In the genomic region with DNA sequence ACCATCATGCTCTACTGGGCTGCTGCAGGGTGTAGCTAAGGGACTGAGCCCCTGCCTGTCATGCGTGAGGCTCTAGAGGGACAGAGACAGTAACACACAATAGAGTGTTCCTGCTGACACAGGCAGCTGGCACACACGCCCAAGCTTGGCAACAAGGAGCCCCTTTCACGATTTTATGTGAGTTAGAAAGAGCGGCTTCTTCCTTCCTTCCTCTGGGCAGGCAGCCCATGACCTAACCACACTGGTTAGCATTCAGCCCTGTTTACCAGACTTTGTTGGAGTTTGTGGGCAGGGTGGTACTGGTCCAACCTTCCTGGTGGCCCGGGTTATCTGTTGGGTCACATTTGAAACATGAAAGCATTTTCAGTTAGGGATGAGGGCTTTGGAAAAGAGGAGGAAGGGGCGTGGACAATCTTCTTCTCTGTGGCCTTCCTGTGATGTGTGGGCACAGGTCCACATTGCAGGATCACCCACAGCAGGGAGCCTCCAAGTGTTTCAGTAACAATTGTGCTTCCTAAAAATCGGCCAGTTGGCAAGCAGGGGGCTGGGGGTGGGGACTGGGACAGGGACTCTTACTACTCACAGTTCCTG, we compare ENCODE assay signal across 7 mouse cellular contexts. TPM values are rescaled to one million over a fixed set of nuclear protein-coding genes. Genes with fewer than 3 reads are reported as not detected.
A peak's percentile ranks its signal among the peaks of the same experiment; 100 is the strongest.
DNase-seq lines count a peak whose midpoint lies in the region; ATAC-seq lines count a peak whose summit lies in the region.

No protein-coding gene starts in this region.

- intact Hi-C loops in heart, postnatal 36 days (cut with DNase I), result no loop called here

- H3K4me1 ChIP-seq in neural tube, embryonic 13.5 days (replicated peaks), result peaks cover 12% of the 10 kb centered on the region
- H3K4me1 ChIP-seq in midbrain, embryonic 16.5 days (ENCODE audit: control insufficient read depth, insufficient read depth, low read length), result no peaks in the 10 kb centered on the region

- ATAC-seq in neural tube, embryonic 13.5 days (ENCODE audit: low read depth), result peak; percentile 85; the same call in 1 of the 2 replicates
- peak; percentile 68 for ATAC-seq in midbrain, embryonic 16.5 days

- H3K9ac ChIP-seq in neural tube, embryonic 13.5 days, result no peak overlapping the region
- no peak overlapping the region for H3K9ac ChIP-seq in midbrain, embryonic 16.5 days (ENCODE audit: low read depth, low read length)

- no peaks in the 10 kb centered on the region for H3K36me3 ChIP-seq in neural tube, embryonic 13.5 days
- H3K36me3 ChIP-seq in midbrain, embryonic 16.5 days (ENCODE audit: control insufficient read depth, insufficient read depth, low read length), result no peaks in the 10 kb centered on the region

- H3K27me3 ChIP-seq in neural tube, embryonic 13.5 days, result no peaks in the 10 kb centered on the region
- no peaks in the 10 kb centered on the region for H3K27me3 ChIP-seq in midbrain, embryonic 16.5 days (ENCODE audit: control insufficient read depth, insufficient read depth, low read depth, low read length)

- H3K27ac ChIP-seq in neural tube, embryonic 13.5 days (replicated peaks), result peak overlapping the region; percentile 67
- peak overlapping the region; percentile 34; the same call in 1 of the 2 replicates for H3K27ac ChIP-seq in midbrain, embryonic 16.5 days (ENCODE audit: low read length)

- H3K4me3 ChIP-seq in neural tube, embryonic 13.5 days, result no peak overlapping the region
- no peak overlapping the region for H3K4me3 ChIP-seq in midbrain, embryonic 16.5 days (ENCODE audit: low read depth, low read length)

- H3K4me2 ChIP-seq in neural tube, embryonic 13.5 days, result no peak overlapping the region
- no peak overlapping the region for H3K4me2 ChIP-seq in midbrain, embryonic 16.5 days (ENCODE audit: low read length)

- DNase-seq in neural tube, embryonic 10.5 days (ENCODE audit: extremely low spot score, low spot score), result no peak
- peak; percentile 84 to 89 for DNase-seq in cerebellum, postnatal 10 days
- peak; percentile 21 to 31 for DNase-seq in heart, postnatal 36 days
- DNase-seq in left cerebral cortex, adult 9 months (ENCODE audit: low spot score in 2 of 2), result peak; percentile 37 to 51
- no peak for DNase-seq in urinary bladder, adult 2 months (ENCODE audit: low spot score)

- 48% methylated on average over 7 of the region's 7 CpGs for WGBS in neural tube, embryonic 13.5 days
- 43% methylated on average over 7 of the region's 7 CpGs for WGBS in midbrain, embryonic 16.5 days

- H3K9me3 ChIP-seq in neural tube, embryonic 13.5 days, result no peaks in the 10 kb centered on the region
- no peaks in the 10 kb centered on the region for H3K9me3 ChIP-seq in midbrain, embryonic 16.5 days (replicated peaks; ENCODE audit: control insufficient read depth, low read length, poor library complexity, severe bottlenecking)

RNA-seq across cellular contexts. Expression of gene Ddr1, which starts 47.9 kb away (rescaled TPM):
- 119 and 122 TPM in 2 replicates for polyA plus RNA-seq in neural tube, embryonic 13.5 days (2015; fragmentation: Nextera tagmentation; extraction: Ambion mirVana)
- 10 to 100 TPM; 29.3 to 37.4 TPM for total RNA-seq in heart, postnatal 36 days (2021)
- 87.8 and 103 TPM in 2 replicates for polyA plus RNA-seq in midbrain, embryonic 16.5 days (2015; fragmentation: Nextera tagmentation; extraction: Ambion mirVana)
- 20.2 and 28.6 TPM in 2 replicates for polyA plus RNA-seq in urinary bladder, adult 2 months (2012; rRNA removed)

Comparison
In these comparisons a context has a peak if more than half of its experiments do, and no peak if none do; other contexts are left out.
1. DNase-seq: peak in cerebellum, postnatal 10 days (2 of 2), heart, postnatal 36 days (2 of 2) and left cerebral cortex, adult 9 months (2 of 2); none in neural tube, embryonic 10.5 days (single experiment) and urinary bladder, adult 2 months (single experiment).